Mouse (Mus musculus): ENCODE results near the gene Gpi1. TPM values are rescaled to one million over a fixed set of nuclear protein-coding genes. Genes with fewer than 3 reads are reported as not detected.
"Not testable (repeated sequence)": the region's sequence is repeated elsewhere in the genome, so short reads cannot be mapped to it uniquely, and the experiment has no call there.

Gene Gpi1
- polyA plus RNA-seq, 1 experiment = 244 TPM

DNA sequence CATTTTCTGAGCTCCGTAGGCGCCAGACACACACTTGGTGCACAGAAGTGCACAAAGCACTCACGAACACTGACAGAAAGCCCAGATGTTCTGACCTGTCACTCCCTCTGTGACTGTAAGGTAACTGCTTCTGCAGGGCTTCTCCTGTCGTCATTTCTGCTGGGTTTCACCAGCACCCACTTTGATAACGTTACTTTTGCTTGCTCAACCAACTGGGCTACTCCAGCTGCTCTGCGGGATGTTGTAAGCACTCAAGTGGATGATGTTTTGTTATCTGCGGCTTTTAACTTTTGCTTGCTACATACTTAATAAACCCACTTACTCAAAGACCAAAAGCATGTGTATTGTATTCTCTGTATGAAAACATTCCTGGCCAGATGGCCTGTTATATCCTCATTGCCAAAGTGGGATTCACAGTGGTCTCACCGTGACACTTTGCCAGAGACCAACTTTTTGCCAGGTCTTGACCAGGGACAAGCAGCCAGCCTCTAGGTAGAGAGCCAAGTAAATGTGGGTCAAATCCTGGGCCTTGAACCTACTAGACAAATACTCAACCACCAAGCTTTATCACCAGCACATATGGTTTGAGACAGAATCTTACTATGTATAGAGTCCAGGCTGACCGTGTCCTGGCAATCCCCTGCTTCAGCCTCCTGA lies 8.4 kb downstream of the Gpi1 start:
- TF ChIP-seq POLR2A (IDR thresholded peaks at IDR 0.05; ENCODE audit: low read depth, low read length) (no peak), CTCF (IDR thresholded peaks at IDR 0.05; ENCODE audit: borderline replicate concordance, insufficient read depth, low read length) (no peak)
- no peak overlapping the region for H3K27ac ChIP-seq (ENCODE audit: insufficient read depth, low read length)
- 0 out of 2 replicates have a peak, but pooled peaks cover 3% of the 10 kb centered on the region for H3K4me1 ChIP-seq (ENCODE audit: control insufficient read depth, insufficient read depth, low read length)

GRCm38 (mm10) chr7:34218496-34218895 lies 11.6 kb downstream of the Gpi1 start:
- no peak overlapping the region for H3K27ac ChIP-seq (ENCODE audit: insufficient read depth, low read length)
- TF ChIP-seq CTCF (IDR thresholded peaks at IDR 0.05; ENCODE audit: borderline replicate concordance, insufficient read depth, low read length) = no peak
- no peak for TF ChIP-seq POLR2A (IDR thresholded peaks at IDR 0.05; ENCODE audit: low read depth, low read length)
- peaks cover 2% of the 10 kb centered on the region; the same call in 1 of the 2 replicates for H3K4me1 ChIP-seq (ENCODE audit: control insufficient read depth, insufficient read depth, low read length)
- H3K4me3 ChIP-seq (ENCODE audit: insufficient read depth, low read length) = no peak overlapping the region

More for the DNA sequence above, 8.4 kb downstream of the Gpi1 start:
- no peak overlapping the region for H3K4me3 ChIP-seq (ENCODE audit: insufficient read depth, low read length)

GRCm38 (mm10) chr7:34216474-34216873 lies 13.7 kb downstream of the Gpi1 start:
- TF ChIP-seq CTCF (IDR thresholded peaks at IDR 0.05; ENCODE audit: borderline replicate concordance, insufficient read depth, low read length) (no peak), POLR2A (IDR thresholded peaks at IDR 0.05; ENCODE audit: low read depth, low read length) (no peak)
- Histone ChIP-seq H3K27ac (ENCODE audit: insufficient read depth, low read length) (no peak overlapping the region), H3K4me3 (ENCODE audit: insufficient read depth, low read length) (no peak overlapping the region), H3K4me1 (ENCODE audit: control insufficient read depth, insufficient read depth, low read length) (peaks cover 3% of the 10 kb centered on the region; the same call in 1 of the 2 replicates)

- TF ChIP-seq POLR2A (IDR thresholded peaks at IDR 0.05; ENCODE audit: low read depth, low read length) = no peak
- no peak for TF ChIP-seq CTCF (IDR thresholded peaks at IDR 0.05; ENCODE audit: borderline replicate concordance, insufficient read depth, low read length)
- Histone ChIP-seq H3K27ac (ENCODE audit: insufficient read depth, low read length) (no peak overlapping the region), H3K4me3 (ENCODE audit: insufficient read depth, low read length) (no peak overlapping the region), H3K4me1 (ENCODE audit: control insufficient read depth, insufficient read depth, low read length) (peaks cover 3% of the 10 kb centered on the region; the same call in 1 of the 2 replicates)
Measured at GRCm38 (mm10) chr7:34215481-34215880, 14.7 kb downstream of the Gpi1 start.

- Histone ChIP-seq H3K4me3 (ENCODE audit: insufficient read depth, low read length) (no peak overlapping the region), H3K4me1 (ENCODE audit: control insufficient read depth, insufficient read depth, low read length) (peaks cover 3% of the 10 kb centered on the region; the same call in 1 of the 2 replicates), H3K27ac (ENCODE audit: insufficient read depth, low read length) (no peak overlapping the region)
- no peak for TF ChIP-seq CTCF (IDR thresholded peaks at IDR 0.05; ENCODE audit: borderline replicate concordance, insufficient read depth, low read length)
Measured at GRCm38 (mm10) chr7:34214644-34215043, 15.5 kb downstream of the Gpi1 start.

DNA sequence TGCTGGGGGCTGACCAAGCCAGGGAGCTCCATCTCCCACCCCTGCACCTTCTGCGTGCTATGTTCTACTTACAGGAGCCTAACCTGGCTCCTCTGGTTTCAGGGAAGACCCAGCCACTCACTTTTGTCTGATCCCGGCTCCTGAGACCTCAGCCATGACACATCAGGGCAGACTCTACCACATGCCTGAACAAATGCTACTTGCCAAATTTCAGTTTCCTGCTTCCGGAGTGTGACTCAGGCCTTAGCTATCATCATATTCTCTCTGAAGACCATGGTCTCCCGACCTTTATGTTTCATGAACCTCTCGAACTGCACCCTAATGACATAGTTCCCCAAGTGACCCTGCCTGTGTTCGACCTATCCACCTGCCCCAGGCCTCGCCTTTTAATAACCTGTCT lies 16.9 kb downstream of the Gpi1 start:
- TF ChIP-seq CTCF (IDR thresholded peaks at IDR 0.05; ENCODE audit: borderline replicate concordance, insufficient read depth, low read length) (no peak), POLR2A (IDR thresholded peaks at IDR 0.05; ENCODE audit: low read depth, low read length) (no peak)
- Histone ChIP-seq H3K27ac (ENCODE audit: insufficient read depth, low read length) (no peak overlapping the region; the same call in 1 of the 2 replicates), H3K4me1 (ENCODE audit: control insufficient read depth, insufficient read depth, low read length) (peaks cover 3% of the 10 kb centered on the region; the same call in 1 of the 2 replicates), H3K4me3 (ENCODE audit: insufficient read depth, low read length) (no peak overlapping the region)

- no peaks in the 10 kb centered on the region for H3K4me1 ChIP-seq (ENCODE audit: control insufficient read depth, insufficient read depth, low read length)
- TF ChIP-seq POLR2A (IDR thresholded peaks at IDR 0.05; ENCODE audit: low read depth, low read length) (no peak), CTCF (IDR thresholded peaks at IDR 0.05; ENCODE audit: borderline replicate concordance, insufficient read depth, low read length) (peak; percentile 54; the same call in 1 of the 2 replicates)
- H3K27ac ChIP-seq (ENCODE audit: insufficient read depth, low read length) = no peak overlapping the region
- H3K4me3 ChIP-seq (ENCODE audit: insufficient read depth, low read length) = no peak overlapping the region
Measured at GRCm38 (mm10) chr7:34208027-34208745, 21.9 kb downstream of the Gpi1 start.

- H3K27ac ChIP-seq (ENCODE audit: insufficient read depth, low read length) = no peak overlapping the region
- no peaks in the 10 kb centered on the region for H3K4me1 ChIP-seq (ENCODE audit: control insufficient read depth, insufficient read depth, low read length)
- H3K4me3 ChIP-seq (ENCODE audit: insufficient read depth, low read length) = no peak overlapping the region
- no peak for TF ChIP-seq POLR2A (IDR thresholded peaks at IDR 0.05; ENCODE audit: low read depth, low read length)
- TF ChIP-seq CTCF (IDR thresholded peaks at IDR 0.05; ENCODE audit: borderline replicate concordance, insufficient read depth, low read length) = no peak
Measured at GRCm38 (mm10) chr7:34206331-34206730, 23.8 kb downstream of the Gpi1 start.

DNA sequence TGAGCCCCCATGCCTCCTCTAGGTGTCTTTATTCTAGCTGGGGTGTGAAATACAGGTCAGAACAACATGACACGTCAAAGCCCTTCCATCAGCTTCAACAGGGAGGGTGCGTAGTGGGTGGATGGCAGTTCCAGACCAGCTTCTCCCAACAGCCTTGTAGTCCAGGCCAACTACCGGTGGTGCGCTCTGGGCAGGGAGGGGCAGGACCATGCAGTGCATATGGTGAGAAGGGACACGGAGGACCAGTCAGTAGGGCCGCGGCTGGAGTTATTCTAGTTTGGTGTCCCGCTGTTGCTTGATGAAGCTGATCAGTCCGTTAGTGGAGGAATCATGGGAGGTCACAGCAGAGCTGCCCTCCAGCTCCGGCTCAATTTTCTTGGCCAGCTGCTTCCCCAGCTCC lies 28.0 kb downstream of the Gpi1 start:
- not testable (repeated sequence) for H3K27ac ChIP-seq (ENCODE audit: insufficient read depth, low read length); H3K4me3 ChIP-seq (ENCODE audit: insufficient read depth, low read length); H3K4me1 ChIP-seq (ENCODE audit: control insufficient read depth, insufficient read depth, low read length)

DNA sequence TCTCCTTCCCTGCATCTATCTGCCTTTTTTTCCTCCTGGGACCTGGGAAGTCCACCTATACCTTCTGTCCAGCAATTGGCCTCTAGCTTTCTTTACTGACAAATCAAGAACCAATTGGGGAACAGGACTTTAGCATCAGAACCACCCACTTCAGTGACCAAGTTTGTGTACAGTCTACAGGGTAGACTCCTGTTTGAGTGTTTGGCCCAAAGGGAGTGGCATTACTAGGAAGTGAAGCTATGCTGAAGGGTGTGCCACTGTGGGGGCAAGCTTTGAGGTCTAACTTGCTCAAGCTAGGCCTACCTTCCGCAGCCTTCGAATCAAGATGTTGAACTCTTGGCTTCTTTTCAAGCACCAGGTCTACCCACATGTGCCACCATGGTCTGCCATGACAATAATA lies 29.3 kb downstream of the Gpi1 start:
- H3K4me3 ChIP-seq (ENCODE audit: insufficient read depth, low read length) = no peak overlapping the region
- no peaks in the 10 kb centered on the region for H3K4me1 ChIP-seq (ENCODE audit: control insufficient read depth, insufficient read depth, low read length)
- H3K27ac ChIP-seq (ENCODE audit: insufficient read depth, low read length) = no peak overlapping the region
- TF ChIP-seq POLR2A (IDR thresholded peaks at IDR 0.05; ENCODE audit: low read depth, low read length) (no peak), CTCF (IDR thresholded peaks at IDR 0.05; ENCODE audit: borderline replicate concordance, insufficient read depth, low read length) (no peak)

Measured in embryonic fibroblast, embryonic 13.5 days (primary cell).